Mouse (Mus musculus): ENCODE measurements at regions not wholly inside any gene's neighbourhood (a gene's known extent, or its start where the extent isn't known, plus 50 kb on each side); places are given as distances from the start of the nearest gene placed in this dataset.

DNA sequence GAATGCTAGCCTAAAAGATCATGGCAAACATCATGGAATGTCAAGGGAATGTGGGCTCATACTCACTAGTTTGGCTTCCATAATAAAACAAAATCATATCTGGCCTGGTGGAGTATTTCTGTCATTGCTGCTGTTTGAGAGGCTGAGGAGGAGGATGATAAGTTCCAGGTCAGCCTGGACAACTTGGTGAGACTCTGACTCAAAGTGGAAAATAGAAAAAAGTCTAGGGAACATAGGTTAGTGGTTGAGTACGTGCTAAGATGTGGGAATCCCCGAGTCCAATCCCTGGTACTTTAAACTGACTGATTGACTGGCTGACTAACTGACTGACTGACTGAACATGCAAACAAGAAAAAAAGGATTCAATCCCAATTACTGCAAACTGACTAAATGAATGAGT is 103.2 kb upstream of the Fn1 start:
- no peak for TF ChIP-seq POLR2A (IDR thresholded peaks at IDR 0.05; ENCODE audit: borderline replicate concordance, extremely low read depth, low read depth, low read length)
- TF ChIP-seq CTCF (IDR thresholded peaks at IDR 0.05; ENCODE audit: insufficient read depth, low read length) = no peak

Measured in lung, adult 2 months (tissue).